Mouse (Mus musculus) hindbrain, embryonic 14.5 days (tissue): Measurements from ENCODE around the gene Tshr. TPM values are rescaled to one million over a fixed set of nuclear protein-coding genes. Genes with fewer than 3 reads are reported as not detected.
"Not testable (repeated sequence)": the region's sequence is repeated elsewhere in the genome, so short reads cannot be mapped to it uniquely, and the experiment has no call there.

Experiments used
- ATAC-seq: fragments of 200-750 bp; cut with Nextera tagmentation; 2 replicates; pipeline ENCODE4 v1.8.0; 2017; ENCODE audit warnings: moderate number of reproducible peaks, mild to moderate bottlenecking, moderate TSS enrichment, moderate library complexity; ENCODE audit not compliant: low FRiP score
- DNase-seq: peaks from one replicate; pipeline ENCODE4 v3.0.0-alpha.2; 2015; ENCODE audit warnings: low spot score
- H3K27ac ChIP-seq: fragments of 300-500 bp; sonication (generic); 2 replicates; pipeline ENCODE4 v1.5.1; 2014; ENCODE audit warnings: mild to moderate bottlenecking, moderate library complexity
- H3K27me3 ChIP-seq: fragments of 300-500 bp; sonication (generic); 2 replicates; pipeline ENCODE4 v1.6.1; 2014; ENCODE audit warnings: mild to moderate bottlenecking, low read length, mixed read lengths; ENCODE audit not compliant: control insufficient read depth, insufficient read depth
- H3K36me3 ChIP-seq: fragments of 300-500 bp; sonication (generic); replicated peaks from 2 replicates; pipeline ENCODE4 v1.6.1; 2014; ENCODE audit not compliant: control insufficient read depth, insufficient read depth
- H3K4me1 ChIP-seq: fragments of 300-500 bp; sonication (generic); replicated peaks from 2 replicates; pipeline ENCODE4 v1.6.1; 2014; ENCODE audit warnings: antibody characterized with exemption, low read length, mixed read lengths; ENCODE audit not compliant: control insufficient read depth, insufficient read depth
- H3K4me2 ChIP-seq: fragments of 300-500 bp; sonication (generic); replicated peaks from 2 replicates; pipeline ENCODE4 v1.6.1; 2014; ENCODE audit warnings: mild to moderate bottlenecking, moderate library complexity
- H3K4me3 ChIP-seq: fragments of 300-500 bp; sonication (generic); replicated peaks from 2 replicates; pipeline ENCODE4 v1.5.1; 2014; ENCODE audit warnings: mild to moderate bottlenecking, low read length
- H3K9ac ChIP-seq: fragments of 300-500 bp; sonication (generic); 2 replicates; pipeline ENCODE4 v1.6.1; 2014
- H3K9me3 ChIP-seq: fragments of 300-500 bp; sonication (generic); 2 replicates; pipeline ENCODE4 v1.6.1; 2016; ENCODE audit warnings: low read length; ENCODE audit not compliant: control insufficient read depth
- WGBS: fragments of 180-500 bp; shearing (Covaris S2); extraction: QIAGEN DNeasy Blood & Tissue Kit; methylation state at CpG from one replicate; pipeline ENCODE4 v1.1.7; 2014; 5-methylcytosine and 5-hydroxymethylcytosine counted together
- polyA plus RNA-seq: library from polyadenylated mRNA; unstranded; fragments of >200 nt; fragmentation: Nextera tagmentation; extraction: Ambion mirVana; gene quantifications from 2 replicates; pipeline ENCODE4 v1.2.1, GENCODE M21; 2014

Gene Tshr
- polyA plus RNA-seq, 1 experiment from 2014 or later, result 0.88 TPM

- no peak overlapping the region for H3K27ac ChIP-seq
- H3K4me3 ChIP-seq, result no peak overlapping the region
- no peaks in the 10 kb centered on the region for H3K36me3 ChIP-seq
- H3K4me2 ChIP-seq, result no peak overlapping the region
- no peak for DNase-seq
- no peak overlapping the region for H3K9ac ChIP-seq
- no peaks in the 10 kb centered on the region for H3K9me3 ChIP-seq
- H3K4me1 ChIP-seq, result no peaks in the 10 kb centered on the region
- no peak for ATAC-seq
- H3K27me3 ChIP-seq, result no peaks in the 10 kb centered on the region
- WGBS, result 90% methylated on average over 7 of the region's 7 CpGs
Measured at GRCm38 (mm10) chr12:91540202-91540601, 155.8 kb downstream of the Tshr start.

DNA sequence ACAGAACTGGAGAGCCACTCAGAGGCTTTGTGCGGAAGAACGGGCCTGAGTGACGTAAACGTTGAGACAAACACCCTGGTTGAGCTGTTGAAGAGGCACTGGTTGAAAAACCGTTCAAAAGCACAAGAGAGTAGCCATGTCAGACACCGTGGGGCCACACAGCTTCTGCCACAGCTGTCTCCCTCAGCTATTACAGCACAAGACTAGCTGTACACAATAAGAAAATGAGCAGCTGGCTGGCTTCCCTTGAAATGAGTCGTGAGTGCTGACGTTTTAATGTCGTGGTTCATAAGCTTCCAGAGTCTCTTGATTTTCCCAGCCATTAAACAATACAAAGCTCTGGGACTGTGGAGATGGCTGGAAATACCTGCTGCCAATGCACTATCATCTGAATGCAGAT, 165.1 kb downstream of the Tshr start:
- no peak for ATAC-seq
- DNase-seq, result no peak
- peaks cover 12% of the 10 kb centered on the region for H3K4me1 ChIP-seq

DNA sequence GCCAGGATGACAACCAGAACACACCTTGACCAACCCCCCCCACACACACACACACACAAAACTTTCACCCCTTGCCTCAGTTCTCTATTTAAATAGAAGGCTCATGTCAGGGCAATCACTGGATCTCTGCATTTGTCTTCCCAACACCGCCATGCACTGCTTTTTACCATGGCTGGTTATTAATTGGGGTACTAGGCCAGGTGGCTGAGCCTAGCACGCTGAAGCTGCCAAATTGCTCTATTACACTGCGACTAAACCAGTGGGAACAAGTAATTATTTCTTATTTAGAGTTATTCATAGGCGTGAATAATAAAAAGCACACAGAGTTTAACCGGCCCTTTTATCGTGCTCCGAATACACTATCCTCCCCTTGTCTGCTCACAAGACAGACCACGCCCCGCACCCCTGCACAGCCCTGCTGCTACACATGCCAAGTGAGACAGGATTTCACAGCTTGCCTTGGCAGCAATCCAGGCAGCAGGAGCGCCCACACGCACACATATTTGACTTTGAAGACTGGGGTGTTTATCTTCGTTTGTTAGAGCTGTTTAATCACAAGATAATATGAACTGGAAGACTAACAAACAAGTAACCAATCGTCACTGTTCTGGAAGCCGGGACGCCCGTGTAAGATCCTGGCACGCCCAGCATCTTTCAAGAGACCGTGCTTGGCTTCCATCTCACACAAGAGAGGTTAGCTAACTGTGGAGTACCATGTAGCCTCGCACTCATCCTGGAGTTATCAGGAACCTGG, 167.6 kb downstream of the Tshr start:
- no peaks in the 10 kb centered on the region for H3K9me3 ChIP-seq
- 41% methylated on average over 19 of the region's 19 CpGs for WGBS
- H3K27ac ChIP-seq, result no peak overlapping the region
- no peak overlapping the region for H3K9ac ChIP-seq
- H3K36me3 ChIP-seq, result peaks cover 3% of the 10 kb centered on the region
- ATAC-seq (peak; percentile 84), DNase-seq (peak; percentile 67)
- no peak overlapping the region for H3K4me3 ChIP-seq
- H3K27me3 ChIP-seq, result no peaks in the 10 kb centered on the region
- peaks cover 12% of the 10 kb centered on the region for H3K4me1 ChIP-seq
- H3K4me2 ChIP-seq, result peak overlapping the region; percentile 34

More for the DNA sequence above, 165.1 kb downstream of the Tshr start:
- Histone ChIP-seq H3K9me3 (no peaks in the 10 kb centered on the region), H3K4me2 (no peak overlapping the region), H3K9ac (no peak overlapping the region), H3K4me3 (no peak overlapping the region), H3K36me3 (no peaks in the 10 kb centered on the region), H3K27ac (no peak overlapping the region), H3K27me3 (no peaks in the 10 kb centered on the region)
- WGBS, result 62% methylated on average over 9 of the region's 9 CpGs

GRCm38 (mm10) chr12:91557358-91558005, 173.1 kb downstream of the Tshr start:
- peaks cover 37% of the 10 kb centered on the region for H3K36me3 ChIP-seq
- H3K4me3 ChIP-seq, H3K27me3 ChIP-seq, H3K9ac ChIP-seq, H3K4me2 ChIP-seq, H3K27ac ChIP-seq, H3K4me1 ChIP-seq, H3K9me3 ChIP-seq, ATAC-seq, DNase-seq: not testable (repeated sequence)
- WGBS, result 93% methylated on average over 8 of the region's 8 CpGs

DNA sequence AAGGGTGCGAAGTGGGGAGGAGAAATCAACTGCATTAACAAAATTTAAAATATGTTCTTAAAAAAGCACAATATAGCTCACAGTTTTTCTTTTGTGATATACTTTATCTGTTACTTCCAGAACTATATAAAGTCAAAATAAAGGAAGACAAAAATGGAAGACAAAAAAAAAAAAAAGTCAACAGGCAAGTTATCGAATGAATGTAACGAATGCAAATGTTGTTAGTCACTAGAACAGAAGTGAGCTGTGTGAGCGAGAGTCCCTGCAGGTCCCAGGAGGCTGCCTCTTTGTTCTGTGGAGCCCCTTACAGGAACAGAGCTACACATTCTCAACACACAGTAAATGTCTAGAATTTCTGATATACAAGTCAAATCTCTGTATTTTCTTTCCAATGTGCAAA, 173.8 kb downstream of the Tshr start:
- H3K27me3 ChIP-seq, H3K4me2 ChIP-seq, H3K4me3 ChIP-seq, H3K27ac ChIP-seq, H3K4me1 ChIP-seq, H3K9me3 ChIP-seq, ATAC-seq, H3K9ac ChIP-seq, DNase-seq: not testable (repeated sequence)
- 63% methylated on average over 4 of the region's 4 CpGs for WGBS
- H3K36me3 ChIP-seq, result peaks cover 44% of the 10 kb centered on the region

- ATAC-seq (no peak), DNase-seq (no peak)
- Histone ChIP-seq H3K27me3 (no peaks in the 10 kb centered on the region), H3K9ac (no peak overlapping the region), H3K4me2 (no peak overlapping the region), H3K4me3 (no peak overlapping the region), H3K27ac (no peak overlapping the region), H3K9me3 (no peaks in the 10 kb centered on the region), H3K36me3 (peaks cover 92% of the 10 kb centered on the region), H3K4me1 (no peaks in the 10 kb centered on the region)
- 93% methylated on average over 4 of the region's 4 CpGs for WGBS
Measured at GRCm38 (mm10) chr12:91567145-91567544, 182.8 kb downstream of the Tshr start.

- Histone ChIP-seq H3K4me1 (no peaks in the 10 kb centered on the region), H3K9ac (no peak overlapping the region), H3K4me3 (no peak overlapping the region), H3K4me2 (no peak overlapping the region), H3K9me3 (no peaks in the 10 kb centered on the region), H3K36me3 (peaks cover 92% of the 10 kb centered on the region), H3K27ac (no peak overlapping the region), H3K27me3 (no peaks in the 10 kb centered on the region)
- WGBS, result 85% methylated on average over 3 of the region's 3 CpGs
- ATAC-seq (no peak), DNase-seq (no peak)
Measured at GRCm38 (mm10) chr12:91569255-91569654, 184.9 kb downstream of the Tshr start.

DNA sequence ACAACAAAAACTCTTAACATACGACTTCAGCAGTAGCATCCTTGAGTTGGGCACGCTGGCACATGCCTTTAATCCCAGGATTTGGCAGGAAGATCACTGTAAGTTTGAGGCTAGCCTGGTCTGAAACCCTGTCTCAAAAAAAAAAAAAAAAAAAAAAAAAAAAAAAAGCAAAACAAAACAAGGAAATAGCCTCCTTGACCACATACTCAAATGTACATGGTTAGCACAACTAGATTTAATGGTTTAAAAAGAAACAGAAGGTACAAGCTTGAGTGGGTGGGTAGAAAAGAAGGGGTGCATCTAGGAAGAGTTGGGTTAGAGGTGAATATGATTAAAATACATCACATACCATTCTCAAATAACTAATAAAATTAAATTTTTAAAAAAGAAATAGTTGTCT, 187.3 kb downstream of the Tshr start:
- H3K4me1 ChIP-seq, result no peaks in the 10 kb centered on the region

GRCm38 (mm10) chr12:91579665-91580064, 195.3 kb downstream of the Tshr start:
- H3K9me3 ChIP-seq, result no peaks in the 10 kb centered on the region

More for the DNA sequence above, 187.3 kb downstream of the Tshr start:
- DNase-seq (no peak), ATAC-seq (no peak)
- H3K9ac ChIP-seq, result no peak overlapping the region
- peaks cover 89% of the 10 kb centered on the region for H3K36me3 ChIP-seq
- H3K9me3 ChIP-seq, result no peaks in the 10 kb centered on the region
- 95% methylated on average over 2 of the region's 2 CpGs for WGBS
- H3K27ac ChIP-seq, result no peak overlapping the region
- H3K4me3 ChIP-seq, result no peak overlapping the region
- H3K4me2 ChIP-seq, result no peak overlapping the region
- H3K27me3 ChIP-seq, result no peaks in the 10 kb centered on the region

More at GRCm38 (mm10) chr12:91579665-91580064, 195.3 kb downstream of the Tshr start:
- Histone ChIP-seq H3K27me3 (no peaks in the 10 kb centered on the region), H3K36me3 (peaks cover 82% of the 10 kb centered on the region), H3K27ac (no peak overlapping the region), H3K4me3 (no peak overlapping the region), H3K4me1 (peaks cover 19% of the 10 kb centered on the region), H3K9ac (no peak overlapping the region), H3K4me2 (no peak overlapping the region)
- WGBS, result 96% methylated on average over 2 of the region's 2 CpGs
- no peak for ATAC-seq
- DNase-seq, result no peak
